Mouse (Mus musculus) midbrain, embryonic 12.5 days (tissue): ENCODE data around the gene Thbs1. TPM values are rescaled to one million over a fixed set of nuclear protein-coding genes. Genes with fewer than 3 reads are reported as not detected.

Source experiments
- ATAC-seq: fragments of 200-750 bp; cut with Nextera tagmentation; 2 replicates; pipeline ENCODE4 v1.8.0; 2017; ENCODE audit warnings: low read depth, moderate TSS enrichment, moderate library complexity; ENCODE audit not compliant: low FRiP score
- H3K27ac ChIP-seq: fragments of 300-500 bp; sonication (generic); replicated peaks from 2 replicates; pipeline ENCODE4 v1.5.1; 2016; ENCODE audit warnings: mild to moderate bottlenecking
- H3K27me3 ChIP-seq: fragments of 300-500 bp; sonication (generic); 2 replicates; pipeline ENCODE4 v1.6.1; 2016; ENCODE audit warnings: mild to moderate bottlenecking
- H3K36me3 ChIP-seq: fragments of 300-500 bp; sonication (generic); 2 replicates; pipeline ENCODE4 v1.6.1; 2016
- H3K4me1 ChIP-seq: fragments of 300-500 bp; sonication (generic); 2 replicates; pipeline ENCODE4 v1.6.1; 2016
- H3K4me2 ChIP-seq: fragments of 300-500 bp; sonication (generic); replicated peaks from 2 replicates; pipeline ENCODE4 v1.6.1; 2016; ENCODE audit warnings: mild to moderate bottlenecking, moderate library complexity
- H3K4me3 ChIP-seq: fragments of 300-500 bp; sonication (generic); 2 replicates; pipeline ENCODE4 v1.5.1; 2016; ENCODE audit warnings: mild to moderate bottlenecking
- H3K9ac ChIP-seq: fragments of 300-500 bp; sonication (generic); replicated peaks from 2 replicates; pipeline ENCODE4 v1.6.1; 2016; ENCODE audit warnings: mild to moderate bottlenecking, moderate library complexity
- H3K9me3 ChIP-seq: fragments of 300-500 bp; sonication (generic); 2 replicates; pipeline ENCODE4 v1.6.1; 2016; ENCODE audit warnings: mild to moderate bottlenecking
- WGBS: fragments of 180-500 bp; shearing (Covaris S2); methylation state at CpG from one replicate; pipeline ENCODE4 v1.1.7; 2016; 5-methylcytosine and 5-hydroxymethylcytosine counted together
- polyA plus RNA-seq: library from polyadenylated mRNA; unstranded; fragments of >200 nt; fragmentation: Nextera tagmentation; extraction: Ambion mirVana; gene quantifications from 2 replicates; pipeline ENCODE4 v1.2.1, GENCODE M21; 2016

Thbs1 gene
- polyA plus RNA-seq, 1 experiment from 2014 or later, result 65.2 TPM

DNA sequence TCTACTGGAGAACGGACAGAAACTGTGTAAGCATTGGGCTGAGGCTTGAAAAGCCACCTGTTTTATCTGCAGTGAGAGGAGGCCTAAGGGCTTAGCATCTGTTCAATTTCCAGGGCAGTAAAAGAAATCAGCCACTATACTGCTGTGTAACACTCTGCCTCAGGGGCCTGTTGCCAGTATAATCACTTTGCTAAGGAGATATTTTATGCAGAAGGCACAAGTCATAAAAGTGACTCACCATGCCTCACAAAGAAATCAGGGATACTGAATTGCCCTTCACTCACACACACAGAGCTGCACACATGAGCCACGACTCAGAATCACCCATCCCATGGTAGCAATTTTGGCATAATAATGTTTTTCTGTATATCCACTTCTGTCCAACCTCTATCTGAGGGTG is 4.5 kb downstream of the Thbs1 start:
- Histone ChIP-seq H3K4me2 (no peak overlapping the region), H3K4me3 (no peak overlapping the region), H3K27me3 (peaks cover 34% of the 10 kb centered on the region), H3K9ac (no peak overlapping the region), H3K36me3 (peaks cover 18% of the 10 kb centered on the region), H3K27ac (no peak overlapping the region), H3K4me1 (peaks cover 26% of the 10 kb centered on the region), H3K9me3 (no peaks in the 10 kb centered on the region)
- ATAC-seq, result no peak
- 70% methylated on average over 2 of the region's 2 CpGs for WGBS

DNA sequence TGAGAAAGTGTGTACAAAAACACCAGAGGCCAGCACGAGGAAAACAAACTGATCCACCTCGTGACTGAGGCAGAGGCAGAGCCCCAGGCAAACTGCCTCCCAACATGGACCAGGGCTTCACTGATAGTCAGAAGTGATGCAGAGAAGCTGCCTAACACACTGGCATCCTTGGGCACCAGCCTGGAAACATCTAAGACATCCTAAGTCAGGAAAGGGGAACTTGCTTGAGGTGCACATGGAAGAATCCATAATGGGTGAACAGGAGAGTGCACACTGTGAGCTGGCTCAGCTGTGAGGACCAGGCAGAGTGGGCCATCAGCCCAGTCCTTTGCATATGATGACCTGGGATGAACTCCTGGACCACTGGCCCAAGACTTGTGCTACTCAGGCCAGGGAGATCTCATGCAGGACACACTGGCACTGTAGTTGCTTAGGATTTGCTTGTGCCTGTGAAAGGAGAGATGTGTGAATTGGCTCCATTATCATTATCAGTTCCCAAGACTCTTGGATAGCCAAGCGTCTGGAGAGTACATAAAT is 5.1 kb downstream of the Thbs1 start:
- ATAC-seq, result no peak

DNA sequence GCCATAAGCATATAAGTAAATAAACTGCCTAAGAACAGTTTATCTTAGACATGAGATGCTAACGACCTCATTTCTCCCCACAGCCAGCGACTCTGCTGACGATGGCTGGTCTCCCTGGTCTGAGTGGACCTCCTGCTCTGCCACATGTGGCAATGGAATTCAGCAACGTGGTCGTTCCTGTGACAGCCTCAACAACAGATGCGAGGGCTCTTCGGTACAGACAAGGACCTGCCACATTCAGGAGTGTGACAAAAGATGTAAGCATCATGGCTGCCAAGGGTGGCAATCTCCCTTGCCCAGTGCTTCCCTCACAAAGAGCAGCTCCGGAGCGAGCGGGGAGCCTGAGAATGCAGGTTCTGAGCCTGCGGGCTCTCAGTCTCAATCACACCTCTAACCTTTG is 5.7 kb downstream of the Thbs1 start:
- H3K36me3 ChIP-seq, result peaks cover 18% of the 10 kb centered on the region
- no peak overlapping the region for H3K4me3 ChIP-seq
- no peak for ATAC-seq
- no peak overlapping the region for H3K4me2 ChIP-seq
- H3K27ac ChIP-seq, result no peak overlapping the region
- 84% methylated on average over 11 of the region's 11 CpGs for WGBS
- peaks cover 25% of the 10 kb centered on the region for H3K27me3 ChIP-seq
- H3K9me3 ChIP-seq, result no peaks in the 10 kb centered on the region
- H3K9ac ChIP-seq, result no peak overlapping the region
- H3K4me1 ChIP-seq, result peaks cover 17% of the 10 kb centered on the region

More for the DNA sequence above, 5.1 kb downstream of the Thbs1 start:
- Histone ChIP-seq H3K4me2 (no peak overlapping the region), H3K9ac (no peak overlapping the region), H3K27ac (no peak overlapping the region), H3K36me3 (peaks cover 18% of the 10 kb centered on the region), H3K4me1 (peaks cover 23% of the 10 kb centered on the region), H3K4me3 (no peak overlapping the region), H3K9me3 (no peaks in the 10 kb centered on the region), H3K27me3 (peaks cover 31% of the 10 kb centered on the region)
- WGBS, result 81% methylated on average over 3 of the region's 3 CpGs

DNA sequence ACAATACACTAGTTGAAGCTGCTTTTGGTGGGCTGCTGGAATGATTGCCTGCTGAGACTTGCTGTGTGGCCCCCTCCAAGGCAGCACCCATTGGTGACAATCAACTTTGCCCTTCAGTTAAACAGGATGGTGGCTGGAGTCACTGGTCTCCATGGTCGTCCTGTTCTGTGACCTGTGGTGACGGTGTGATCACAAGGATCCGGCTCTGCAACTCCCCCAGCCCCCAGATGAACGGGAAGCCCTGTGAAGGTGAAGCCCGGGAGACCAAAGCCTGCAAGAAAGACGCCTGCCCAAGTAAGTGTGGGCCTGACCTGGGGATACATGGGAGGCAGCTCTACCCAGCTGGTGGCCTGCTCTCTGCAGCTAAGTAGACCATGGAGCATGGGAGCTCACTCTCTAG is 6.4 kb downstream of the Thbs1 start:
- no peak overlapping the region for H3K27ac ChIP-seq
- no peak overlapping the region for H3K4me3 ChIP-seq
- no peak overlapping the region for H3K4me2 ChIP-seq
- no peak overlapping the region for H3K9ac ChIP-seq
- H3K36me3 ChIP-seq, result peaks cover 18% of the 10 kb centered on the region
- no peaks in the 10 kb centered on the region for H3K9me3 ChIP-seq
- no peak for ATAC-seq
- peaks cover 15% of the 10 kb centered on the region for H3K4me1 ChIP-seq
- 75% methylated on average over 6 of the region's 6 CpGs for WGBS
- H3K27me3 ChIP-seq, result peaks cover 18% of the 10 kb centered on the region

DNA sequence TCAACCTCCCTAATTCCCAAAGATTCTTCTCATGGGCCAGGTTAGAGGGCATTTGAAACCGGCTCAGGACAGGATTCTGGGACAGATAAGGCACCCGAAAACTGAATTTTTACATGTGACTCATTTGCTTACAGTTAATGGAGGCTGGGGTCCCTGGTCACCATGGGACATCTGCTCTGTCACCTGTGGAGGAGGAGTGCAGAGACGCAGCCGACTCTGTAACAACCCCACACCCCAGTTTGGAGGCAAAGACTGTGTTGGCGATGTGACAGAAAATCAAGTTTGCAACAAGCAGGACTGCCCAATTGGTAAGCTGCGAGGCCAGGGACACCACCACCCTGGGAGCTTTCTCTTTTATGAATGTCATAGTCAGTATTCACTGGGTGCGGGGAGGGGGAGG is 6.8 kb downstream of the Thbs1 start:
- peaks cover 22% of the 10 kb centered on the region for H3K36me3 ChIP-seq
- 0 out of 2 replicates have a peak, but pooled peaks cover 15% of the 10 kb centered on the region for H3K27me3 ChIP-seq
- WGBS, result 90% methylated on average over 7 of the region's 7 CpGs
- no peaks in the 10 kb centered on the region for H3K9me3 ChIP-seq
- H3K4me3 ChIP-seq, result no peak overlapping the region
- H3K4me2 ChIP-seq, result no peak overlapping the region
- no peak overlapping the region for H3K27ac ChIP-seq
- peaks cover 12% of the 10 kb centered on the region; the same call in 1 of the 2 replicates for H3K4me1 ChIP-seq
- no peak for ATAC-seq
- H3K9ac ChIP-seq, result no peak overlapping the region

DNA sequence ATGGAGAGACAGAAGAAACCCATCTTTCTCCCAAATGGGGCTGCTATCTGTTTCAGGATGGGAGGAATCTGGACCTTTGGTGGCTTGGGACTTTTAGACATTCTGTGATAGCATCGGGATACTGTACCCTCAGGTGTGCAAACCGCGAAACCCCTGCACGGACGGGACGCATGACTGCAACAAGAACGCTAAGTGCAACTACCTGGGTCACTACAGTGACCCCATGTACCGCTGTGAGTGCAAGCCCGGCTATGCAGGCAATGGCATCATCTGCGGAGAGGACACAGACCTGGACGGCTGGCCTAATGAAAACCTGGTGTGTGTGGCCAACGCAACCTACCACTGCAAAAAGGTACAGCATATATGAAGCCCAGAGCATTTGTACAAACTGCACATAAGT is 8.0 kb downstream of the Thbs1 start:
- Histone ChIP-seq H3K27me3 (0 out of 2 replicates have a peak, but pooled peaks cover 5% of the 10 kb centered on the region), H3K4me2 (no peak overlapping the region), H3K4me1 (peaks cover 7% of the 10 kb centered on the region; the same call in 1 of the 2 replicates), H3K4me3 (no peak overlapping the region), H3K9ac (no peak overlapping the region), H3K27ac (no peak overlapping the region), H3K9me3 (no peaks in the 10 kb centered on the region), H3K36me3 (peaks cover 22% of the 10 kb centered on the region)
- no peak for ATAC-seq
- 96% methylated on average over 12 of the region's 12 CpGs for WGBS

DNA sequence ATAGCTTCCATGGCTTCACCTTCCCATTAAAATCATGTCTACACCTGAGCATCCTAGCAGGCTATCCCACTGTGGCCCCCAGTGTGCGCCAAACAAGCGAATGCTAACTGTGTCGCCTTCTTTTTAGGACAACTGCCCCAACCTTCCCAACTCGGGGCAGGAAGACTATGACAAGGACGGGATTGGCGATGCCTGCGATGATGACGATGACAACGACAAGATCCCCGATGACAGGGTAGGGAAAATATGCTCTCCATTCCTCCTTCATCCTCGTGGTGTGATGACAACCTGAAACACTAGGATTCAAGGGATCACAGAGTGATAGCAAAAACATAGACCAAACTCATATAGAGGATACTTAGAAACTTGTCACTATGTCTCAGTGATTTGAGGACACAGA is 8.4 kb downstream of the Thbs1 start:
- Histone ChIP-seq H3K27ac (no peak overlapping the region), H3K4me2 (no peak overlapping the region), H3K4me3 (no peak overlapping the region), H3K36me3 (peaks cover 22% of the 10 kb centered on the region), H3K9me3 (no peaks in the 10 kb centered on the region), H3K4me1 (peaks cover 6% of the 10 kb centered on the region; the same call in 1 of the 2 replicates), H3K27me3 (0 out of 2 replicates have a peak, but pooled peaks cover 4% of the 10 kb centered on the region), H3K9ac (no peak overlapping the region)
- ATAC-seq, result no peak
- 97% methylated on average over 11 of the region's 11 CpGs for WGBS

DNA sequence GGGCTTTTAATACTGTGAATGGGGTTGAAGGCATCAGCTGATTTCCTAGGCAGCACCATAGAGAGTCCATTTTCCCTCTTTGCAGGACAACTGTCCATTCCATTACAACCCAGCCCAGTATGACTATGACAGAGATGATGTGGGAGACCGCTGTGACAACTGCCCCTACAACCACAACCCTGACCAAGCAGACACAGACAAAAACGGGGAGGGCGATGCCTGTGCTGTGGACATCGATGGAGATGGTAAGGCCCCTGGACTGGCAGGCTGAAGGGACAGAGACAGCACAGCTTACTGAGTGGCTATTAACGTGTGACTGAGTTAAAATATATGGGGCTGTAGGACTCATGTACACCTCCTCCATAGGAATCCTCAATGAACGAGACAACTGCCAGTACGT is 9.1 kb downstream of the Thbs1 start:
- no peak overlapping the region for H3K27ac ChIP-seq
- H3K4me2 ChIP-seq, result no peak overlapping the region
- H3K4me3 ChIP-seq, result no peak overlapping the region
- H3K36me3 ChIP-seq, result peaks cover 22% of the 10 kb centered on the region
- H3K4me1 ChIP-seq, result 0 out of 2 replicates have a peak, but pooled peaks cover 7% of the 10 kb centered on the region
- no peaks in the 10 kb centered on the region for H3K9me3 ChIP-seq
- no peak overlapping the region for H3K9ac ChIP-seq
- 95% methylated on average over 7 of the region's 7 CpGs for WGBS
- ATAC-seq, result no peak
- 0 out of 2 replicates have a peak, but pooled peaks cover 4% of the 10 kb centered on the region for H3K27me3 ChIP-seq

DNA sequence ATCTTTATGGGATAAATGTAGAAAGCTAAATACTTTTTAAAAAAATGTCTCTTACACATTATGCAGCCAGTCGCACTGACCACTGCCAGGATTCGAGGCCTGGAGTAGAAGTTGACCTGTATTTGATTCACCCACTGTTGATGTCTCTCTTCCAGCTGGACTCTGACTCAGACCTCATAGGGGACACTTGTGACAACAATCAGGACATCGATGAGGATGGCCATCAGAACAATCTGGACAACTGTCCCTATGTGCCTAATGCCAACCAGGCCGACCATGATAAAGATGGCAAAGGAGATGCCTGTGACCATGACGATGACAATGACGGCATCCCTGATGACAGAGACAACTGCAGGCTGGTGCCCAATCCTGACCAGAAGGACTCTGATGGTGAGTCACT is 10.6 kb downstream of the Thbs1 start:
- peaks cover 11% of the 10 kb centered on the region; the same call in 1 of the 2 replicates for H3K4me1 ChIP-seq
- 96% methylated on average over 6 of the region's 6 CpGs for WGBS
- ATAC-seq, result no peak
- H3K27me3 ChIP-seq, result no peaks in the 10 kb centered on the region
- H3K36me3 ChIP-seq, result peaks cover 22% of the 10 kb centered on the region
- H3K4me2 ChIP-seq, result no peak overlapping the region
- H3K4me3 ChIP-seq, result no peak overlapping the region
- no peaks in the 10 kb centered on the region for H3K9me3 ChIP-seq
- H3K9ac ChIP-seq, result no peak overlapping the region
- H3K27ac ChIP-seq, result no peak overlapping the region

DNA sequence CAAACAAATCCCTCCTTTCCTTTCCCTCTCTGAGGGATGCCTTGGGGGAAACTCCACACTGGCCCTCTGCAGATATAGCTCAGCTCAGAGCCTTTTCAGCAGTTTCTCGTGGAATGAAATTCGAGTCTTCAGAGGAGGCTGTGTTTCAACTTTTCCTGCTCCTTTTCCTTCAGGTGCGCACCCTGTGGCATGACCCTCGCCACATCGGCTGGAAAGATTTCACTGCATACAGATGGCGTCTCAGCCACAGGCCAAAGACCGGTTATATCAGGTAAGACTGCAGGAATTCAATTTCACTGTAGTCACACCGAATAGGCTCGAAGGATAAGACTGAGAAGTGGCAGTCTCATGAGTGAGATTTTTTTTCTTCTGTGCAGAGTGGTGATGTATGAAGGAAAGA is 12.1 kb downstream of the Thbs1 start:
- WGBS, result 94% methylated on average over 9 of the region's 9 CpGs
- H3K4me1 ChIP-seq, result peaks cover 11% of the 10 kb centered on the region
- no peak overlapping the region for H3K27ac ChIP-seq
- H3K36me3 ChIP-seq, result peaks cover 20% of the 10 kb centered on the region
- no peak overlapping the region for H3K4me3 ChIP-seq
- H3K9me3 ChIP-seq, result no peaks in the 10 kb centered on the region
- H3K27me3 ChIP-seq, result no peaks in the 10 kb centered on the region
- ATAC-seq, result no peak
- H3K9ac ChIP-seq, result no peak overlapping the region
- H3K4me2 ChIP-seq, result no peak overlapping the region

DNA sequence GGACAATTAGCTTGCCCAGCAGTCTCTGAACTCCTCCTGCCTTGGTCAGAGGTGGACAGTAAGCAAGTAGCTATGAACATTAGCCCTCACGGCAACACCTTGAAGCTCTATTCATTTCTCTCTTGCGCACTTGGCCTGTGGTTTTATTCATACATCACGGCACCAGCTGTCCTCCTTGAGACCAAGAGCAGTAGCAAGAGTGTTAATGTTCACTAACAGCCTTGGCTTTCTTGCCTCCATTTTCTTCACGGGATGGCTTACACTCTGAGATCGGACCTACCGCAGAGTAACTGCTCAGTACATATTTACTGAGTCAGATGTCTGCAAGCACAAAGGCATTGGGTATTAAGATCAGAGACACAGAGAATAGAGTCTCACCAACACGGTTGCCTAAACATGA is 12.8 kb downstream of the Thbs1 start:
- WGBS, result 78% methylated on average over 7 of the region's 7 CpGs
- Histone ChIP-seq H3K27ac (no peak overlapping the region), H3K27me3 (no peaks in the 10 kb centered on the region), H3K36me3 (peaks cover 13% of the 10 kb centered on the region), H3K9ac (no peak overlapping the region), H3K4me1 (peaks cover 11% of the 10 kb centered on the region), H3K9me3 (no peaks in the 10 kb centered on the region), H3K4me2 (no peak overlapping the region), H3K4me3 (no peak overlapping the region)
- no peak for ATAC-seq

DNA sequence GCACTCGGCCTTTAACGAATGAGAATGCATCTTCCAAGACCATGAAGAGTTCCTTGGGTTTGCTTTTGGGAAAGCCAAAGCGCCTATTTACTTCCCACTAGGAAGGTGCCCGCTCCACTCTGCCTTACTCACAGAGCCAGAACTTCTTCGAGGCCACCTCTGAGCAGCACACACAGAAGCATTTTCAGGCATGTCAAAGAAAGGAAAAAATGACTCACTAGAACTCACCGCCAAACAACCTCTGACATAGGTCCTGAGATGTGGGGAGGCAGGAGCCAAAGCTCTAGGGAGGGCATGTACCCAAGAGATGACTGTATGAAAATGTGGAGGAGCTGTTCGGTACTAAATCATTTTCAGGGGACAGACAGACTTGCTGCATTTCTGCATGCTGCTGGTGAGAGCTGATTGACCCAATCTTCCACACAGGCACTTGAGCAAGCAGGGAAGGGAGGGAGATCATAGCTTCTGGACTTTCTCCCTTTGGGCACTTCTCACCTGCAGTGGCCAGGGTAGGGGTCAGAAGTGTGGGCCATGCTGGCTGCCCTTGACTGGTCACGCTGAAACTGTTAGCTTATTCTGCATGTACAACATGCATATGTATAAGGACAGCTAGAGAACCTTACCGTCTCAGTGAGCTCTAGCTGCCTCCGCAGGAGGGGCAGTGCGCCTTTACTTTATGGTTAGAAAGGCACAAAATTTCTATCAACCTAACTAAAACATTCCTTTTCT is 13.7 kb downstream of the Thbs1 start:
- no peak overlapping the region for H3K4me2 ChIP-seq
- H3K4me1 ChIP-seq, result peaks cover 11% of the 10 kb centered on the region
- no peak overlapping the region for H3K4me3 ChIP-seq
- H3K9ac ChIP-seq, result no peak overlapping the region
- H3K27me3 ChIP-seq, result no peaks in the 10 kb centered on the region
- 67% methylated on average over 11 of the region's 11 CpGs for WGBS
- no peak; the same call in 1 of the 2 replicates for ATAC-seq
- no peak overlapping the region for H3K27ac ChIP-seq
- peaks cover 5% of the 10 kb centered on the region; the same call in 1 of the 2 replicates for H3K36me3 ChIP-seq
- no peaks in the 10 kb centered on the region for H3K9me3 ChIP-seq
